Mouse (Mus musculus): ENCODE measurements at regions not wholly inside any gene's neighbourhood (a gene's known extent, or its start where the extent isn't known, plus 50 kb on each side); places are given as distances from the start of the nearest gene placed in this dataset.

- H3K36me3 ChIP-seq, result no peaks in the 10 kb centered on the region
- no peaks in the 10 kb centered on the region for H3K4me1 ChIP-seq
- H3K27me3 ChIP-seq (ENCODE audit: insufficient read depth, poor library complexity, severe bottlenecking), result no peaks in the 10 kb centered on the region
- no peak overlapping the region for H3K4me3 ChIP-seq
- no peaks in the 10 kb centered on the region for H3K9me3 ChIP-seq
- 66% methylated on average over 2 of the region's 2 CpGs for WGBS
- H3K27ac ChIP-seq, result no peak overlapping the region
- no peak for DNase-seq (ENCODE audit: low spot score)
Measured at GRCm38 (mm10) chr4:12369551-12369950, 197.7 kb upstream of the Fam92a start.

GRCm38 (mm10) chr4:12356992-12357634 lies 185.3 kb upstream of the Fam92a start:
- H3K4me1 ChIP-seq, result no peaks in the 10 kb centered on the region

GRCm38 (mm10) chr4:12353337-12353856 lies 181.6 kb upstream of the Fam92a start:
- H3K4me1 ChIP-seq, result no peaks in the 10 kb centered on the region
- H3K4me3 ChIP-seq, result no peak overlapping the region
- 73% methylated on average over 3 of the region's 3 CpGs for WGBS
- H3K27me3 ChIP-seq (ENCODE audit: insufficient read depth, poor library complexity, severe bottlenecking), result no peaks in the 10 kb centered on the region
- no peak overlapping the region for H3K27ac ChIP-seq
- DNase-seq (ENCODE audit: low spot score), result no peak
- no peaks in the 10 kb centered on the region for H3K9me3 ChIP-seq
- H3K36me3 ChIP-seq, result no peaks in the 10 kb centered on the region

More at GRCm38 (mm10) chr4:12356992-12357634, 185.3 kb upstream of the Fam92a start:
- no peak overlapping the region for H3K27ac ChIP-seq
- WGBS, result 72% methylated on average over 2 of the region's 2 CpGs
- no peak overlapping the region for H3K4me3 ChIP-seq
- no peaks in the 10 kb centered on the region for H3K9me3 ChIP-seq
- H3K36me3 ChIP-seq, result no peaks in the 10 kb centered on the region
- DNase-seq (ENCODE audit: low spot score), result no peak
- H3K27me3 ChIP-seq (ENCODE audit: insufficient read depth, poor library complexity, severe bottlenecking), result no peaks in the 10 kb centered on the region

GRCm38 (mm10) chr4:12339236-12339635 lies 167.4 kb upstream of the Fam92a start:
- H3K27ac ChIP-seq, result no peak overlapping the region
- no peaks in the 10 kb centered on the region for H3K9me3 ChIP-seq
- H3K4me1 ChIP-seq, result no peaks in the 10 kb centered on the region; the same call in 1 of the 2 replicates
- 83% methylated on average over 1 of the region's 1 CpGs for WGBS
- H3K27me3 ChIP-seq (ENCODE audit: insufficient read depth, poor library complexity, severe bottlenecking), result no peaks in the 10 kb centered on the region
- no peaks in the 10 kb centered on the region for H3K36me3 ChIP-seq
- no peak overlapping the region for H3K4me3 ChIP-seq
- DNase-seq (ENCODE audit: low spot score), result no peak

GRCm38 (mm10) chr4:12334832-12335587 lies 163.2 kb upstream of the Fam92a start:
- H3K27me3 ChIP-seq (ENCODE audit: insufficient read depth, poor library complexity, severe bottlenecking), result no peaks in the 10 kb centered on the region
- 76% methylated on average over 7 of the region's 7 CpGs for WGBS
- no peaks in the 10 kb centered on the region for H3K9me3 ChIP-seq
- no peak for DNase-seq (ENCODE audit: low spot score)
- no peak overlapping the region for H3K27ac ChIP-seq
- H3K36me3 ChIP-seq, result no peaks in the 10 kb centered on the region
- H3K4me3 ChIP-seq, result no peak overlapping the region
- no peaks in the 10 kb centered on the region; the same call in 1 of the 2 replicates for H3K4me1 ChIP-seq

DNA sequence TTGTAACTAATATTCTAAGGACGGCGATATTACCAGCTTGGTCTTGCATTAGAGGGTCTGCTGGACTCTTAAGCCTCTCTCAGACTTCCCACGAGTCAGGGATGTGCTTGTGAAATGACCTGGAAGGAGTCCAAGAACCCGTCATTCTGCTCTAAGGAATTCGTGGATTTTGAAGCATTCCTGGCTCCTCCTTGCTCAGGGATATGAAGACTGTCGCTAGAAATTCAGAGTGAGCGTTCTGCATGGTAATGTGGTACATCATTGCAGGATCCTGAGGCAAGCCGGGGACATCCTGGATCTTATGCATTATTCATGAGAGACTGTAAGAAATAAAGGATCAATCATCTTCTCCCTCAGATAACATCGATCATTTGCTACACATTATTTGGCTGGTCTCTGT lies 162.6 kb upstream of the Fam92a start:
- Histone ChIP-seq H3K27ac (no peak overlapping the region), H3K36me3 (no peaks in the 10 kb centered on the region), H3K4me3 (no peak overlapping the region), H3K27me3 (ENCODE audit: insufficient read depth, poor library complexity, severe bottlenecking) (no peaks in the 10 kb centered on the region), H3K4me1 (no peaks in the 10 kb centered on the region; the same call in 1 of the 2 replicates), H3K9me3 (no peaks in the 10 kb centered on the region)
- WGBS, result 64% methylated on average over 9 of the region's 9 CpGs
- DNase-seq (ENCODE audit: low spot score), result no peak

- H3K27ac ChIP-seq, result no peak overlapping the region
- WGBS, result 85% methylated on average over 1 of the region's 1 CpGs
- no peaks in the 10 kb centered on the region for H3K36me3 ChIP-seq
- H3K27me3 ChIP-seq (ENCODE audit: insufficient read depth, poor library complexity, severe bottlenecking), result no peaks in the 10 kb centered on the region
- H3K4me1 ChIP-seq, result no peaks in the 10 kb centered on the region
- H3K4me3 ChIP-seq, result no peak overlapping the region
- DNase-seq (ENCODE audit: low spot score), result no peak
- no peaks in the 10 kb centered on the region for H3K9me3 ChIP-seq
Measured at GRCm38 (mm10) chr4:12316024-12316423, 144.2 kb upstream of the Fam92a start.

- DNase-seq (ENCODE audit: low spot score), result no peak
- Histone ChIP-seq H3K4me3 (no peak overlapping the region), H3K9me3 (no peaks in the 10 kb centered on the region), H3K36me3 (no peaks in the 10 kb centered on the region), H3K4me1 (no peaks in the 10 kb centered on the region), H3K27ac (no peak overlapping the region), H3K27me3 (ENCODE audit: insufficient read depth, poor library complexity, severe bottlenecking) (no peaks in the 10 kb centered on the region)
- 86% methylated on average over 5 of the region's 5 CpGs for WGBS
Measured at GRCm38 (mm10) chr4:12308332-12308731, 136.5 kb upstream of the Fam92a start.

DNA sequence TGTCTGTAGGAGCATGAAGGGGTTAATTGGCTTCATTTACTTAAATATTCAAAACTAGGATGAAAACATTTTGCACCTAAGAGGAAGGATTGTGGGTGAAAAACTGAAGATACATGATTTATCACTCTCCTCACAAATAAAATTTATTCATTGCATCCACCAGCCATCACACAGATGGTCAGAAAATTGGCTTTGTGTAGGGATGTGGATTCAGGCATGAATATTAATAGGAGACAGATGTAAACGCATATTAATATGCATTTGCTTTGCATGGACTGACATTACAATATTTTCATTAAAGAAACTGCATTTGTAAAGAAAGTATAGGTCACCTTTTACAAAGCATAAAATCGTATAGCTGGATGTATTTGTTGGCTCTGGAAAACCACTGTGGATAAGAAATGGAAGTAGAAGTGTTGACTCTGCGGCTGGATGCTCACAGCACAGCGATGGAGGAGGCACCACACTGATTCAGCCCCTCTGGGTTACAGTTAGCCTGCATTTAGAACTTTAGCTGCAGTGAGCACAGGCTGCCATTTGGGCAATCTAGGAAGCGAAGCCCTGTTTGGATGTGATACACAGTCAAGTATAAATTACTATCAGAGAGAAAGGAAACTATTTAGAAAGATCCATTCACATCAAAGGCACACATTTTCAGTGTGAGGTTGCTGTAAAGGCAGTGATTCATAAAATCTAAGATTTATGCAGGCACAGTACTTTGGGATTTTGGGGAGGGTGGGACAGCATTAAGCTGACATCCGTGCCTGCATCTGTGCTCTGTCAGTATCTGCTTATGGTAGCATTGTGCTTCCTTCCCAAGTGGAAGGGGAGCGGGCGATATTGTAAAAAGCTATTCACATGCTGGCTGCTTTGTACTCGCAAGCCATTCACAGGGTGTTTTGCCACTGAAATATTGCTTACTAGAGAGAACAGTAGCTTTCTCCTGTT lies 135.1 kb upstream of the Fam92a start:
- Histone ChIP-seq H3K4me1 (no peaks in the 10 kb centered on the region), H3K4me3 (no peak overlapping the region), H3K27ac (no peak overlapping the region), H3K27me3 (ENCODE audit: insufficient read depth, poor library complexity, severe bottlenecking) (no peaks in the 10 kb centered on the region), H3K9me3 (no peaks in the 10 kb centered on the region), H3K36me3 (no peaks in the 10 kb centered on the region)
- WGBS, result 77% methylated on average over 9 of the region's 9 CpGs
- DNase-seq (ENCODE audit: low spot score), result no peak

DNA sequence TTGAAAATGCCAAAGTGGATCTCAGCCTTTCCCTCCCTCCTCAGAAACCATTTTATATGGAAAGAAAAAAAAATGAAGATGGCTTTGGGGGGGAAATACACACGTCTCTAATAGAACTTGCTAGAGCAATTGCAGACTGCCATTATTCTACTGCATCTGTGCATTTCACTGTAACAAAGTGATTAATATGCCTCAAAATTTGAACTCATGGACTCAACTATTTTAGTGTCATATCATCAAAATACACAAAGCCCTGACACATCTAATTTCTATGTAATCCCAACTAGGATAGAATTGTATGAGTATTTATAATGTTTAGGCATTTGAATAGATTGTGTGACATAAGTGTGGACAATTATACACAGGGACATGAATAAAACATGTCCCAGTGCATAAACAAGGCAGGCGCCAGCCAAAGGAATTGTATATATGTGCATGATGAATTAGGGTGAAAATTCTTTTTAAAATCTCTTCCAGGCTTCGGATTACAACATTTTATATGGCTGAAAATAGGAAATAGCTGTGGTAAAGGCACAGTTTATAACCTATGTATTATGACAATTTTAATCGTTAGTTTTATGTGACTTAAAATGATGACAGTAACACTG lies 115.4 kb upstream of the Fam92a start:
- Histone ChIP-seq H3K4me3 (no peak overlapping the region), H3K27ac (no peak overlapping the region)
- 80% methylated on average over 4 of the region's 4 CpGs for WGBS

DNA sequence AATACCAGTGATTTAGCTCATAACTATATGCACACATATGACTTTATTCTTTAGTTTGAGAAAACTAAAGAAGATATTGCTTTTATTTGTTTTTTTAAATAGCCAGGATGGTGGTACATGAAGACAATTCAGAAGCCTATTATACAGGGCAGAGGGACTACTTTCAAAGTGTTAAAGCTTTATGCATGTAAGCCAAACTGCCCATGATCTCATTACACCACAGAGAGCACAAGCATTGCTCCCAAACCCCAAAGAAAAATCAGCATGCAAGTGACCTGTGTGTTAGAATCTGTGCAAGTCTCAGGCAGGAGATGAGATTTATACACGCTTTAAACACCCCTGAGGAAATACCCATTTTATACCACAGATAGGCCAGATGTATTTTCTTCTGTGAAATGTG lies 114.6 kb upstream of the Fam92a start:
- no peak overlapping the region for H3K27ac ChIP-seq
- WGBS, result 75% methylated on average over 1 of the region's 1 CpGs
- H3K4me1 ChIP-seq, result no peaks in the 10 kb centered on the region
- H3K36me3 ChIP-seq, result no peaks in the 10 kb centered on the region
- no peak for DNase-seq (ENCODE audit: low spot score)
- no peaks in the 10 kb centered on the region for H3K9me3 ChIP-seq
- H3K4me3 ChIP-seq, result no peak overlapping the region
- H3K27me3 ChIP-seq (ENCODE audit: insufficient read depth, poor library complexity, severe bottlenecking), result no peaks in the 10 kb centered on the region

More for the DNA sequence above, 115.4 kb upstream of the Fam92a start:
- no peak for DNase-seq (ENCODE audit: low spot score)
- H3K9me3 ChIP-seq, result no peaks in the 10 kb centered on the region
- H3K27me3 ChIP-seq (ENCODE audit: insufficient read depth, poor library complexity, severe bottlenecking), result no peaks in the 10 kb centered on the region
- no peaks in the 10 kb centered on the region for H3K4me1 ChIP-seq
- H3K36me3 ChIP-seq, result no peaks in the 10 kb centered on the region

GRCm38 (mm10) chr4:12285983-12286382 lies 114.2 kb upstream of the Fam92a start:
- Histone ChIP-seq H3K36me3 (no peaks in the 10 kb centered on the region), H3K4me1 (no peaks in the 10 kb centered on the region), H3K4me3 (no peak overlapping the region), H3K9me3 (no peaks in the 10 kb centered on the region), H3K27me3 (ENCODE audit: insufficient read depth, poor library complexity, severe bottlenecking) (no peaks in the 10 kb centered on the region), H3K27ac (no peak overlapping the region)
- no peak for DNase-seq (ENCODE audit: low spot score)

Measured in heart, embryonic 10.5 days (tissue).